Mouse (Mus musculus): ENCODE results near the gene Cdc6. TPM values are rescaled to one million over a fixed set of nuclear protein-coding genes. Genes with fewer than 3 reads are reported as not detected.
A peak's percentile ranks its signal among the peaks of the same experiment; 100 is the strongest.

The Cdc6 gene
- polyA plus RNA-seq, 1 experiment, result 0.82 TPM

DNA sequence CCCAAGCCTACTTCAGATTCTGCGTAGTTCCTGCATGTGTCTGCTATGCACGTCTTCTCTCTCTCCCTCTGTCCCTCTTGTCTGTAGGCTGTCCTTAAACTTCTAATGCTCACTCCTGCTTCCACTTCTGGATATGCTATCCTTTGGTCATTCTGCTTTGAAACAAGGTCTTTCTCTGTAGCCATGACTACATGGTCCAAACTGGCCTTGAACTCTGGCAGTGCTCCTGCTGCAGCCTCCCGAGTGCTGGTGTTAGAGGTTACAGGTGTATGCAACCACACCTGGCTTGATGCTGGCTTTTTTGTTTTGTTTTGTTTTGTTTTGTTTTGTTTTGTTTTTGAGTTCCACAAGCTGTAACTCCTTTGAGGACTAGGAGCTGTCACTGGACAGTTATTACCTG is 26.8 kb downstream of the Cdc6 start:
- Histone ChIP-seq H3K9me3 (ENCODE audit: control insufficient read depth, low read length) (peaks cover 9% of the 10 kb centered on the region; the same call in 1 of the 2 replicates), H3K4me3 (replicated peaks) (no peak overlapping the region), H3K27me3 (ENCODE audit: control insufficient read depth) (peaks cover 99% of the 10 kb centered on the region), H3K4me1 (ENCODE audit: control insufficient read depth) (peaks cover 30% of the 10 kb centered on the region), H3K36me3 (ENCODE audit: control insufficient read depth) (no peaks in the 10 kb centered on the region)
- TF ChIP-seq GATA1 (IDR thresholded peaks at IDR 0.05; ENCODE audit: low read length) (no peak), TAL1 (IDR thresholded peaks at IDR 0.05; ENCODE audit: low read length) (no peak)

DNA sequence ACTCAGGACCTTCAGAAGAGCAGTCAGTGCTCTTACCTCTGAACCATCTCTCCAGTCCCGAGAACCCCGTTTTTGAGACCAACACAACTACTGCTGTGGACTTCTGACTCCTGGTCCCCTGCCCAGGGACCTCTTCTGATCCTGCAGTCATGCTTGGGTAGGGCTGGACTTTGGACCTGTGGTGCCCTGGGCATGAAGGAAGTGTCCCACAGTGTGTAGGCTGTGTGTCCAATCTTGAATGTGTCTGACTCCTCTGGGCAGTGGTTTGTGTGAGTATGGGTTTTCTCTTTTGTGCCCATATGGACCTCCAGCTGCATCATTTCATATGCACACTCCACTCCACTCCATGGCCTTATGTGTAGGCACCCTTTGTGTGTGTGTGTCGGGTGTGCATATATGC is 27.5 kb downstream of the Cdc6 start:
- no peaks in the 10 kb centered on the region for H3K36me3 ChIP-seq (ENCODE audit: control insufficient read depth)
- no peak overlapping the region for H3K4me3 ChIP-seq (replicated peaks)
- peaks cover 99% of the 10 kb centered on the region for H3K27me3 ChIP-seq (ENCODE audit: control insufficient read depth)
- H3K4me1 ChIP-seq (ENCODE audit: control insufficient read depth), result peaks cover 29% of the 10 kb centered on the region
- H3K9me3 ChIP-seq (ENCODE audit: control insufficient read depth, low read length), result peaks cover 9% of the 10 kb centered on the region; the same call in 1 of the 2 replicates
- TF ChIP-seq GATA1 (IDR thresholded peaks at IDR 0.05; ENCODE audit: low read length) (no peak), TAL1 (IDR thresholded peaks at IDR 0.05; ENCODE audit: low read length) (no peak)

DNA sequence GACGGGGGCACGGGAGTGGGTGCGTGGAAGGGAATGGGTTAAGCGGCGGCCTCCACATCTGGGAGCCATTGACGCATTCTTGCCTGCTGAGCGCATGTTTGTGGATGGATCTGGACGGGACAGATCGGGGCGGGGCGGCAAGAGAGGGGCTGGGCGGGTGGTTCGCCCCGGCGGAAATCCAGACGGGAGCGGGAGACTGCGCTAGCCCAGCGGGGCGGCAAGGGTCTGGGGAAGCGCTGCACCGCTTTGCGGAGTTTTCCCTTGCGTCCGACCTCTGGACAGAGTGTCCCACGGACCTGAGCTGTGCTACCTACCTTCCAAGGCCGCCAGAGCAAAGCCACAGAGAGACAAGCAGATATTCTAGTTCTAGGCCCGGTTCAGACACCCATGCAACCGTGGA is 28.6 kb downstream of the Cdc6 start:
- Histone ChIP-seq H3K4me3 (replicated peaks) (no peak overlapping the region), H3K9me3 (ENCODE audit: control insufficient read depth, low read length) (peaks cover 9% of the 10 kb centered on the region; the same call in 1 of the 2 replicates), H3K36me3 (ENCODE audit: control insufficient read depth) (no peaks in the 10 kb centered on the region), H3K4me1 (ENCODE audit: control insufficient read depth) (peaks cover 30% of the 10 kb centered on the region), H3K27me3 (ENCODE audit: control insufficient read depth) (peaks cover 99% of the 10 kb centered on the region)
- TF ChIP-seq GATA1 (IDR thresholded peaks at IDR 0.05; ENCODE audit: low read length) (no peak), TAL1 (IDR thresholded peaks at IDR 0.05; ENCODE audit: low read length) (no peak)

DNA sequence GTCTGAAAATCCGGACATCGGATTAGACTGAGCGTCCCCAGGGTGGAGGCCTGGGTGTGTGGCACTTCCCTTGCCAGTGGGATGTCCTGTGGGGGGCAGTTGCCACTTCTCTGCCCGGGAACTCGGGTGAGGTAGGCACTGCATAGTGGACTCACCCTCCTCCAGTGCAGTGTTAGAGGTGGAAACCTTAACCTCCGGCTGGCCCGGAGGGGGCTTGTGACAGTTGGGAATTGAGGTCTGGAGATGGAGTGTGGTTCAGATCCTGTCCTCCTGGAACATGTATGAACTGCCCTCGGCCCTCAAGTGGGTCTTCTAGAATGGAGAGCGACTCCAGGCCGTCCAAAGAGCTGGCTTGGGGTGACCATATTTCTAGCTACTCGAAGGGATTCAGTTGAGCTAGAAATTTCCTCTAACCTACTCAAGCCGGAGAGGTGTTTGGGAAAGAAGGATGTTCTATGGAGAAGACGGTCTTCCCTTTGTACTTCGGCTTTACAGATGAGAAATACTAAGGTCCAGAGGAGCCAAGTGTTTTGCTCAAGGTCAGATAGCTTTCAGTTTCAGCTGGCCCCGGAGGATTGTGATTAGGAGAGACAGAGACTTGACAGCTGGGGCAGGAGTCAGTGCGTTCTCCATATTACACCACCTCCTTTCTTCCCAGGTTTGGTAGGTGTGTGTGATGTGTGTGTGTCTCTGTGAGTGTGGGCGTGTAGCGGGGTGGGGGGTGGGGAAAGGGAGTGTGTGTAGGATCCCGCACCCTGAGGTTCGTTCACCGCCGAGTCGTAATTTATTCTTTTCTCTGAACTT is 29.2 kb downstream of the Cdc6 start:
- H3K27me3 ChIP-seq (ENCODE audit: control insufficient read depth), result peaks cover 99% of the 10 kb centered on the region
- no peak for TF ChIP-seq GATA1 (IDR thresholded peaks at IDR 0.05; ENCODE audit: low read length)
- no peak for TF ChIP-seq TAL1 (IDR thresholded peaks at IDR 0.05; ENCODE audit: low read length)
- H3K4me1 ChIP-seq (ENCODE audit: control insufficient read depth), result peaks cover 37% of the 10 kb centered on the region
- no peaks in the 10 kb centered on the region for H3K36me3 ChIP-seq (ENCODE audit: control insufficient read depth)
- peak overlapping the region; percentile 60 for H3K4me3 ChIP-seq (replicated peaks)
- H3K9me3 ChIP-seq (ENCODE audit: control insufficient read depth, low read length), result peaks cover 9% of the 10 kb centered on the region; the same call in 1 of the 2 replicates

DNA sequence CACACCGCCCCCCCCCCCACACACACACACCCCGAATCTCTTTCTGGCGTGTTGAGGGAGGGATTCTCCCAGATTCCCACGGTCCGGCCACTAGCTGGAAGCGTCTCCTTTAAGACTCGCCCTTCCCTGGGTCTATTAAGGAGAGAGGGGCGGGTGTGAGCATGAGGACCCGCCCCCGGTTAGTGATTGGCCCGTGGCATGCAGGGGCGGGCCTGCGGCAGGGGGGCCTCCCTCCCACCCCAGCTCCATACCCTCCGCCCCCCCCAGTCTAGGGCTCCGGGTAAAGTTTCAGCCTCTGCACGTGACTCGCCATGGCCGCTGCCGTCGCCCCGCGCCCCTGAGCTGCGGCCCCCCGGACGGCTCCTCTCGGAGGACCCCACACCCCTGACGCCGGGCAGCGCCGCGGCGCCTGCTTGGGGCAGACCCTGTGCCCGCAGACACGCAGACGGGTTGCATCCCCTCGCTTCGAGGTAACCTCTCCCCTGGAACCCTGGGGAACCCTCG is 29.9 kb downstream of the Cdc6 start:
- H3K36me3 ChIP-seq (ENCODE audit: control insufficient read depth), result no peaks in the 10 kb centered on the region
- peak overlapping the region; percentile 60 for H3K4me3 ChIP-seq (replicated peaks)
- TF ChIP-seq TAL1 (IDR thresholded peaks at IDR 0.05; ENCODE audit: low read length) (no peak), GATA1 (IDR thresholded peaks at IDR 0.05; ENCODE audit: low read length) (no peak)
- H3K4me1 ChIP-seq (ENCODE audit: control insufficient read depth), result peaks cover 43% of the 10 kb centered on the region
- peaks cover 9% of the 10 kb centered on the region; the same call in 1 of the 2 replicates for H3K9me3 ChIP-seq (ENCODE audit: control insufficient read depth, low read length)
- H3K27me3 ChIP-seq (ENCODE audit: control insufficient read depth), result peaks cover 96% of the 10 kb centered on the region

DNA sequence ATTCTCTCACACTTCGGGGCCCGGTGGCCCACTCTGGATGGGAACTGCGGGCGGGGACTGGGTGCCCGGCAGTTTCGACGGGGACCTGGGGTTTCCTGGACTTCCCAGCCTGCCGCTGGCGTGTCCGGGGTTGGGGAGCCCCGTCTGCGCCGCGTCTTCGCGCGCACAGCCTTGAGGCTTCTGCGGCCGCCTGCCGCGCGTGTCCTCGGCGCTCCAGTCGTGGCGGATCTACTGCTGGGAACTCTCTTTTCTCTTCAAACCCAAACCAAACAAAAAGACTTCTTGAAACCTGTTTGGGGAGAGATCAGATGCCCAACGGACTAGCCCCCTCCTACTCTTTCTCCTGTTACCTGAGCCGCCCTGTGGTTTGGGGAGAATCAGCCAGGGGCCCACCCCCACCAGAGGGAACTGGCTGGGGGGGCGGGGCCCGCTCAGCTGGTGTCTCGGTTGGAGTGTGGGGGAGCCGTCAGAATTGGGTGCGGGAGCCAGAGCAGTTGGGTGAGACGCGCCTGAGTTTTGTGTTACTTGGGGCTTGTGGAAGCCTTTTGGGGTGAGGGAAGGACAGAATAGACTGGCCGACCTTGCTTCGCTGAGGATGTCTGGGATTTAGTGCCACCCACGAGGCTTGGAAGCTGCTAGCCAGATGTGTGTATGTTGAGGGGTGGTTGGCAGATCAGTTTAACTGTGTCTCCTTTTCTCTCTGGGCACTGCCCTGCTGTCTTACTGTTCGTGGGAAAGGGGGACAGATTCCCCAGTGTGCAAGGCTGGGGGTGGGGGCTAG is 30.5 kb downstream of the Cdc6 start:
- H3K9me3 ChIP-seq (ENCODE audit: control insufficient read depth, low read length), result peaks cover 9% of the 10 kb centered on the region; the same call in 1 of the 2 replicates
- H3K4me3 ChIP-seq (replicated peaks), result peak overlapping the region; percentile 60
- H3K36me3 ChIP-seq (ENCODE audit: control insufficient read depth), result no peaks in the 10 kb centered on the region
- H3K27me3 ChIP-seq (ENCODE audit: control insufficient read depth), result peaks cover 90% of the 10 kb centered on the region
- peaks cover 47% of the 10 kb centered on the region for H3K4me1 ChIP-seq (ENCODE audit: control insufficient read depth)
- TF ChIP-seq GATA1 (IDR thresholded peaks at IDR 0.05; ENCODE audit: low read length), result no peak
- no peak for TF ChIP-seq TAL1 (IDR thresholded peaks at IDR 0.05; ENCODE audit: low read length)

DNA sequence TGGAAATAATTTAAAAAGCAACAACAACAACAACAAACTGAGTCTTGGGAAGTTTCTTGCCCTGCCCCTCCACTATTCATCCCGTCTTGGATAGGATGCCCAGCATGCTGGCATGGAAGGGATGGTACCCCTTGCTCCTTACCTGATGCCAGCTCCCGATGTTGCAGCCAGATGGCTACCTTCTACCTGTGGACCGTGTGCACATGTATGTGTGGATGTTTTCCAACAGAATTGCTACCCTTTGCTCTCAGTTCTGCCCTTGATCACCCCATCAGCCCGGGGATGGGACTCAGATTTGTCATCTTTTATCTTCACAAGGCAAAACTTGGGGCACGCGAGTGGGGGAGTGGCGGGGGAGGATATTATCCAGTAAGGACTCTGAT is 31.1 kb downstream of the Cdc6 start:
- Histone ChIP-seq H3K4me1 (ENCODE audit: control insufficient read depth) (peaks cover 48% of the 10 kb centered on the region), H3K36me3 (ENCODE audit: control insufficient read depth) (no peaks in the 10 kb centered on the region), H3K27me3 (ENCODE audit: control insufficient read depth) (peaks cover 84% of the 10 kb centered on the region), H3K4me3 (replicated peaks) (no peak overlapping the region), H3K9me3 (ENCODE audit: control insufficient read depth, low read length) (peaks cover 9% of the 10 kb centered on the region; the same call in 1 of the 2 replicates)
- no peak for TF ChIP-seq TAL1 (IDR thresholded peaks at IDR 0.05; ENCODE audit: low read length)
- TF ChIP-seq GATA1 (IDR thresholded peaks at IDR 0.05; ENCODE audit: low read length), result no peak

DNA sequence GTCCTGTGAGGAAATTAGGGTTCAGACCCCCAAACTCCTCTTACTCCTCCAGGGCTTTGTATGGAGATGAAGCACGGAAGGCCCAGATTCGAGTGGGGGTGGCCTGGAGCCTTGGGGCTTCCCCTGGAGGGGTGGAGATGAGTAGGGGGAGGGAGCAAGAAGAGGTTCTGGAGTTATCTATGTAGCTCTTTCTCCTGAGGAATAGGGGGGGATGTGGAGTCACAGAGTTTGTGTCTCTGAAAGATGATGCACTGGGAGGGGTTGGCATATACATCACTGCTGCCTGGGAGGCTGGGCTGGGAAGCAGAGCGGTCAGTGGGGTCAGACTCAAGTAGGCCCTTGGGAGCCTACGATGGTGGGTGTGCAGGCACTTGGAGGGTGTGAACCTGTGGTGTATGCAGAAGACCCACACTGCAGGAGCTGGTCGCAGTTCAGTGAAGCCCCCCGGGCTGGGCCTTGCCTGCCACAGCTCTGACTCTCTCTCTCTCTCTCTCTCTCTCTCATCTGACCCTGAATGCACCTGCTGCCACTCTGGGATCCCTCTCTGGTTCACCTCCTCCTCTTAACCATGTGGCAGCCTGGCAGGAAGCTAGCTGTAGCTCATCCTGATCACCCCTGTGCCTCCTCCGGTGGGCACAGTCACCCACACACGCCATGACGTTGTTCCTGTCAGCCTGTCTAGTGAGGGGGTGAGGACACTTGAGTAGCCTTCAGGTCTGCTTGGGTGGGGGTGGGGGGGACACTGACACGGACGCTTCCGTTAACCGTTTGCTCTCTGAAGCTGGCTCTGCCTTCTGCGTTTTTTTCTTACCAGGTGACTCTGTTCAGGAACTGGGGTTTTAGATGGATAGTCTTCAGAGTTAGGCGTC is 31.7 kb downstream of the Cdc6 start:
- Histone ChIP-seq H3K27me3 (ENCODE audit: control insufficient read depth) (peaks cover 77% of the 10 kb centered on the region), H3K4me1 (ENCODE audit: control insufficient read depth) (peaks cover 50% of the 10 kb centered on the region), H3K36me3 (ENCODE audit: control insufficient read depth) (no peaks in the 10 kb centered on the region), H3K4me3 (replicated peaks) (no peak overlapping the region), H3K9me3 (ENCODE audit: control insufficient read depth, low read length) (peaks cover 9% of the 10 kb centered on the region; the same call in 1 of the 2 replicates)
- no peak for TF ChIP-seq TAL1 (IDR thresholded peaks at IDR 0.05; ENCODE audit: low read length)
- TF ChIP-seq GATA1 (IDR thresholded peaks at IDR 0.05; ENCODE audit: low read length), result no peak

Measured in erythroblast, embryonic 14.5 days (primary cell).